Mouse (Mus musculus): Measurements from ENCODE around the gene Rps18.

GRCm38 (mm10) chr17:33948905-33949537 lies 6.8 kb downstream of the Rps18 start:
- TF ChIP-seq CTCF (IDR thresholded peaks at IDR 0.05; ENCODE audit: control insufficient read depth, insufficient read depth, insufficient read length) (no peak), USF1 (IDR thresholded peaks at IDR 0.05; ENCODE audit: low read depth) (no peak), CEBPB (IDR thresholded peaks at IDR 0.05; ENCODE audit: low read depth) (no peak), MYOG (IDR thresholded peaks at IDR 0.05; ENCODE audit: control insufficient read depth, extremely low read depth, insufficient read length) (no peak), MYOD1 (IDR thresholded peaks at IDR 0.05; ENCODE audit: control insufficient read depth, insufficient read length, low read depth) (no peak)

Data from C2C12 (cell line).